Mouse (Mus musculus): ENCODE data around the gene Gm3238.
"Not testable (repeated sequence)": the region's sequence is repeated elsewhere in the genome, so short reads cannot be mapped to it uniquely, and the experiment has no call there.

Gm3238 gene

GRCm38 (mm10) chr10:77771225-77771624, at the start of gene Gm3238:
TSS of gene Gm3238 (minus strand) at chr10:77771325.
- not testable (repeated sequence) for DNase-seq

GRCm38 (mm10) chr10:77819203-77819602, 48.1 kb upstream of the Gm3238 start:
- DNase-seq: no peak

GRCm38 (mm10) chr10:77818523-77818922, 47.4 kb upstream of the Gm3238 start:
- no peak for DNase-seq

GRCm38 (mm10) chr10:77815514-77815913, 44.4 kb upstream of the Gm3238 start:
- DNase-seq: no peak

GRCm38 (mm10) chr10:77814382-77814781, 43.3 kb upstream of the Gm3238 start, which contains the start of gene Gm2696:
TSS of gene Gm2696 (plus strand) at chr10:77814682.
- DNase-seq: no peak

- no peak for DNase-seq
Observed at GRCm38 (mm10) chr10:77811743-77812142, 40.6 kb upstream of the Gm3238 start, which contains the start of gene Gm9507. TSS of gene Gm9507 (minus strand) at chr10:77811843.

GRCm38 (mm10) chr10:77804095-77804494, 33.0 kb upstream of the Gm3238 start:
- DNase-seq: no peak

- no peak for DNase-seq
Observed at GRCm38 (mm10) chr10:77798921-77799508, 27.9 kb upstream of the Gm3238 start, which contains the start of gene Gm19668. TSS of gene Gm19668 (minus strand) at chr10:77799133.

- peak; percentile 26 for DNase-seq
Observed at GRCm38 (mm10) chr10:77798164-77798920, 27.2 kb upstream of the Gm3238 start.

GRCm38 (mm10) chr10:77797677-77798076, 26.6 kb upstream of the Gm3238 start:
- no peak for DNase-seq

GRCm38 (mm10) chr10:77794976-77795375, 23.9 kb upstream of the Gm3238 start, which contains the start of gene Gm9639:
TSS of gene Gm9639 (minus strand) at chr10:77795076.
- no peak for DNase-seq

- DNase-seq: no peak
Observed at GRCm38 (mm10) chr10:77788621-77789020, 17.5 kb upstream of the Gm3238 start.

- DNase-seq: not testable (repeated sequence)
Observed at GRCm38 (mm10) chr10:77787876-77788275, 16.8 kb upstream of the Gm3238 start, which contains the start of gene Gm7137. TSS of gene Gm7137 (minus strand) at chr10:77788200.

GRCm38 (mm10) chr10:77783396-77783795, 12.3 kb upstream of the Gm3238 start:
- not testable (repeated sequence) for DNase-seq

- not testable (repeated sequence) for DNase-seq
Observed at GRCm38 (mm10) chr10:77782442-77782841, 11.3 kb upstream of the Gm3238 start, which contains the start of gene Gm3250. TSS of gene Gm3250 (minus strand) at chr10:77782542.

GRCm38 (mm10) chr10:77776844-77777243, 5.7 kb upstream of the Gm3238 start, which contains the start of gene Gm7138:
TSS of gene Gm7138 (minus strand) at chr10:77776944.
- DNase-seq: not testable (repeated sequence)

- DNase-seq: not testable (repeated sequence)
Observed at GRCm38 (mm10) chr10:77772142-77772541, 1.0 kb upstream of the Gm3238 start.

GRCm38 (mm10) chr10:77769727-77770126, 1.4 kb downstream of the Gm3238 start:
- DNase-seq: no peak

- DNase-seq: not testable (repeated sequence)
Observed at GRCm38 (mm10) chr10:77759582-77759981, 11.5 kb downstream of the Gm3238 start, which contains the start of gene Gm3233. TSS of gene Gm3233 (minus strand) at chr10:77759682.

GRCm38 (mm10) chr10:77753448-77753847, 17.7 kb downstream of the Gm3238 start:
- no peak for DNase-seq

- DNase-seq: not testable (repeated sequence)
Observed at GRCm38 (mm10) chr10:77752312-77752711, 18.8 kb downstream of the Gm3238 start.

GRCm38 (mm10) chr10:77751254-77751653, 19.9 kb downstream of the Gm3238 start, which contains the start of gene Gm9736:
TSS of gene Gm9736 (minus strand) at chr10:77751354.
- DNase-seq: not testable (repeated sequence)

GRCm38 (mm10) chr10:77750686-77751085, 20.4 kb downstream of the Gm3238 start:
- DNase-seq: peak; percentile 19
